Mouse (Mus musculus) layer of hippocampus, postnatal 36 days (tissue): Measurements from ENCODE around the gene Tmem131. TPM values are rescaled to one million over a fixed set of nuclear protein-coding genes. Genes with fewer than 3 reads are reported as not detected.
"Not testable (repeated sequence)": the region's sequence is repeated elsewhere in the genome, so short reads cannot be mapped to it uniquely, and the experiment has no call there.

Experiments used
- DNase-seq, 2 experiments: peaks; one replicate each; pipeline ENCODE4 v3.0.0; 2022
- total RNA-seq, 2 experiments: library from RNA; stranded (reverse); gene quantifications; 2 replicates each; pipeline ENCODE4 v1.2.3; 2021

Gene Tmem131
- total RNA-seq, 2 experiments from 2014 or later = 54.3 to 63.7 TPM

GRCm38 (mm10) chr1:36915200-36915580 lies 28.3 kb downstream of the Tmem131 start:
- no peak for DNase-seq

- no peak for DNase-seq
Observed at GRCm38 (mm10) chr1:36914455-36915199, 28.8 kb downstream of the Tmem131 start.

GRCm38 (mm10) chr1:36913806-36914205 lies 29.7 kb downstream of the Tmem131 start:
- DNase-seq = no peak

- DNase-seq = no peak
Observed at GRCm38 (mm10) chr1:36912239-36912638, 31.2 kb downstream of the Tmem131 start.

GRCm38 (mm10) chr1:36911603-36912002 lies 31.9 kb downstream of the Tmem131 start:
- no peak for DNase-seq

- no peak for DNase-seq
Observed at GRCm38 (mm10) chr1:36910397-36910796, 33.1 kb downstream of the Tmem131 start.

- DNase-seq = not testable (repeated sequence)
Observed at GRCm38 (mm10) chr1:36909965-36910364, 33.5 kb downstream of the Tmem131 start.

GRCm38 (mm10) chr1:36905216-36905615 lies 38.2 kb downstream of the Tmem131 start:
- no peak for DNase-seq

GRCm38 (mm10) chr1:36904489-36904888 lies 39.0 kb downstream of the Tmem131 start:
- DNase-seq = peak in 1 of 2 experiments; percentile 37

GRCm38 (mm10) chr1:36904084-36904451 lies 39.4 kb downstream of the Tmem131 start:
- no peak for DNase-seq

GRCm38 (mm10) chr1:36903376-36904083 lies 39.9 kb downstream of the Tmem131 start:
- peak in 1 of 2 experiments; percentile 30 for DNase-seq

GRCm38 (mm10) chr1:36902533-36903315 lies 40.7 kb downstream of the Tmem131 start:
- no peak for DNase-seq

GRCm38 (mm10) chr1:36899622-36900021 lies 43.8 kb downstream of the Tmem131 start:
- no peak for DNase-seq

- DNase-seq = no peak
Observed at GRCm38 (mm10) chr1:36896423-36896822, 47.0 kb downstream of the Tmem131 start.

- no peak for DNase-seq
Observed at GRCm38 (mm10) chr1:36895452-36895851, 48.0 kb downstream of the Tmem131 start.

GRCm38 (mm10) chr1:36894136-36894535 lies 49.3 kb downstream of the Tmem131 start:
- no peak for DNase-seq

- DNase-seq = not testable (repeated sequence)
Observed at GRCm38 (mm10) chr1:36893720-36894119, 49.7 kb downstream of the Tmem131 start.

GRCm38 (mm10) chr1:36893146-36893545 lies 50.3 kb downstream of the Tmem131 start:
- DNase-seq = no peak

GRCm38 (mm10) chr1:36892461-36892860 lies 51.0 kb downstream of the Tmem131 start:
- no peak for DNase-seq

- DNase-seq = no peak
Observed at GRCm38 (mm10) chr1:36889016-36889415, 54.5 kb downstream of the Tmem131 start.

GRCm38 (mm10) chr1:36887172-36887571 lies 56.3 kb downstream of the Tmem131 start:
- DNase-seq = no peak

GRCm38 (mm10) chr1:36886489-36886888 lies 57.0 kb downstream of the Tmem131 start:
- DNase-seq = no peak

- DNase-seq = no peak
Observed at GRCm38 (mm10) chr1:36884536-36884935, 58.9 kb downstream of the Tmem131 start.
